Mouse (Mus musculus): ENCODE results near the gene Rab20. TPM values are rescaled to one million over a fixed set of nuclear protein-coding genes. Genes with fewer than 3 reads are reported as not detected.

Gene Rab20
- total RNA-seq, 1 experiment: 2.2 TPM

DNA sequence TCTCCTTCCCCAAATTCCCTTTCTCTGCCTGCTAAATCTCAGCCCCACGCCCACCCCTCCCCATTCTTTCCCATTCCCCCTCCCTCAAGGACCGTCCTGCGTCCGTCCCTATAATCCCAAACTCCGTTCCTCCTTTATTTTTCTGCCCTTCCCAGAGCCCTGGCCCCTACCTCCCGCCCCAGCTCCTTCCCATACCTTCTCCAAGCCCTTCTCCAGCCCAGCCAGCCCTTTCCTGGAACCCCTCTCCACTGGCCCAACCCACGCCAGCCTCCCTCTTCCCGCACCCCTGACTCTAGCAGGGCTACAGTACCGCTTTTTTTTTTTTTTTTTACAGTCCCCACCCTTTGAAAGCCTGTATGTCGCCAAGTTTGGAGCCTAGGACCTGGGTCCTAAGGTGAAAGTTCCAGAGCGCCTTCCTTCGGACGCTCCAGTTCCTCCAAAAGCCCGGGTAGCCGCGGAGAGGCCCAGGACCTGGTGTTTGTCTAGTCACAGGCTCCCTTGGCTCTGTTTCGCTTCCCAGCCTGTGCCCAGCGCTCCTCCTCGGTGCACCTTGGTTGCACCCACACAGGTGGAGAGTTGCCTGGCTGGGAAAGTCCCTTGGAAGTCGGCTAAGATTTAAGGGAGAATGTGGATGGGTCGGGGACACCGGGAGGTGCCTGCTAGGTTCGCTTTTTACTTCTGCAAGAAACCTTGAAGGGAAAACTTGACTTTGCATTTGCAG, 457 bp upstream of the Rab20 start:
- in situ Hi-C loops (cut with MboI; ENCODE audit: low sequenced_read_pairs in 2 of 2, unreplicated experiment in 2 of 2): loop anchor here in 1 of 2 experiments (25.0 kb wide), 1 partner anchor 908 kb away; the partner anchor contains the start of gene Sox1
- Histone ChIP-seq H3K9ac (ENCODE audit: insufficient read depth, low read depth, low read length, poor library complexity, severe bottlenecking) (peak overlapping the region; percentile 47), H3K27ac (ENCODE audit: insufficient read depth, low read depth, low read length, poor library complexity, severe bottlenecking) (no peak overlapping the region), H3K9me3 (ENCODE audit: control insufficient read depth, insufficient read depth, low read depth, low read length) (no peaks in the 10 kb centered on the region), H3K4me3 (ENCODE audit: insufficient read depth in 1 of 2, low read depth in 1 of 2, low read length in 2 of 2, poor library complexity in 1 of 2, severe bottlenecking in 1 of 2) (peak overlapping the region; percentile 75 to 76), H3K36me3 (ENCODE audit: control insufficient read depth, insufficient read depth, low read length, poor library complexity, severe bottlenecking) (no peaks in the 10 kb centered on the region), H3K4me1 (ENCODE audit: control insufficient read depth in 2 of 2, insufficient read depth in 2 of 2, low read length in 2 of 2, poor library complexity in 1 of 2) (peaks cover 2 to 10% of the 10 kb centered on the region in 2 experiments; a peak in 2 of 4 replicates)
- no peak for DNase-seq (ENCODE audit: low read depth, low spot score)
- no peak for TF ChIP-seq HCFC1 (IDR thresholded peaks at IDR 0.05; ENCODE audit: borderline replicate concordance, insufficient read depth, low read length)
- no peak for TF ChIP-seq ZNF384 (IDR thresholded peaks at IDR 0.05; ENCODE audit: low read depth, low read length)

- Histone ChIP-seq H3K4me1 (ENCODE audit: control insufficient read depth in 2 of 2, insufficient read depth in 2 of 2, low read length in 2 of 2, poor library complexity in 1 of 2) (peaks cover 2 to 10% of the 10 kb centered on the region in 2 experiments; a peak in 2 of 4 replicates), H3K9ac (ENCODE audit: insufficient read depth, low read depth, low read length, poor library complexity, severe bottlenecking) (no peak overlapping the region), H3K4me3 (ENCODE audit: insufficient read depth in 1 of 2, low read depth in 1 of 2, low read length in 2 of 2, poor library complexity in 1 of 2, severe bottlenecking in 1 of 2) (peak overlapping the region; percentile 28 to 33; a peak in 2 of 4 replicates), H3K36me3 (ENCODE audit: control insufficient read depth, insufficient read depth, low read length, poor library complexity, severe bottlenecking) (no peaks in the 10 kb centered on the region), H3K27ac (ENCODE audit: insufficient read depth, low read depth, low read length, poor library complexity, severe bottlenecking) (no peak overlapping the region), H3K9me3 (ENCODE audit: control insufficient read depth, insufficient read depth, low read depth, low read length) (no peaks in the 10 kb centered on the region)
- no peak for DNase-seq (ENCODE audit: low read depth, low spot score)
- in situ Hi-C loops (cut with MboI; ENCODE audit: low sequenced_read_pairs in 2 of 2, unreplicated experiment in 2 of 2): loop anchor here in 1 of 2 experiments (25.0 kb wide), 1 partner anchor 910 kb away; the partner anchor contains the start of gene Sox1
- TF ChIP-seq MAFK (IDR thresholded peaks at IDR 0.05; ENCODE audit: insufficient read depth, low read depth, low read length) (no peak), ZC3H11A (IDR thresholded peaks at IDR 0.05; ENCODE audit: borderline replicate concordance, low read depth, low read length) (no peak), CHD2 (IDR thresholded peaks at IDR 0.05; ENCODE audit: low read depth, low read length) (no peak), HCFC1 (IDR thresholded peaks at IDR 0.05; ENCODE audit: borderline replicate concordance, insufficient read depth, low read length) (no peak), ZNF384 (IDR thresholded peaks at IDR 0.05; ENCODE audit: low read depth, low read length) (no peak)
Measured at GRCm38 (mm10) chr8:11477178-11477553, 1.3 kb downstream of the Rab20 start.

GRCm38 (mm10) chr8:11476338-11477177, 2.0 kb downstream of the Rab20 start:
- Histone ChIP-seq H3K4me1 (ENCODE audit: control insufficient read depth in 2 of 2, insufficient read depth in 2 of 2, low read length in 2 of 2, poor library complexity in 1 of 2) (peaks cover 2 to 7% of the 10 kb centered on the region in 2 experiments; a peak in 2 of 4 replicates), H3K9ac (ENCODE audit: insufficient read depth, low read depth, low read length, poor library complexity, severe bottlenecking) (no peak overlapping the region), H3K36me3 (ENCODE audit: control insufficient read depth, insufficient read depth, low read length, poor library complexity, severe bottlenecking) (no peaks in the 10 kb centered on the region), H3K9me3 (ENCODE audit: control insufficient read depth, insufficient read depth, low read depth, low read length) (no peaks in the 10 kb centered on the region), H3K27ac (ENCODE audit: insufficient read depth, low read depth, low read length, poor library complexity, severe bottlenecking) (no peak overlapping the region), H3K4me3 (ENCODE audit: insufficient read depth in 1 of 2, low read depth in 1 of 2, low read length in 2 of 2, poor library complexity in 1 of 2, severe bottlenecking in 1 of 2) (peak overlapping the region; percentile 28 to 33; a peak in 2 of 4 replicates)
- in situ Hi-C loops (cut with MboI; ENCODE audit: low sequenced_read_pairs in 2 of 2, unreplicated experiment in 2 of 2): loop anchor here in 1 of 2 experiments (25.0 kb wide), 1 partner anchor 911 kb away; the partner anchor contains the start of gene Sox1
- no peak for DNase-seq (ENCODE audit: low read depth, low spot score)
- no peak for TF ChIP-seq MAFK (IDR thresholded peaks at IDR 0.05; ENCODE audit: insufficient read depth, low read depth, low read length)
- no peak for TF ChIP-seq ZNF384 (IDR thresholded peaks at IDR 0.05; ENCODE audit: low read depth, low read length)
- TF ChIP-seq HCFC1 (IDR thresholded peaks at IDR 0.05; ENCODE audit: borderline replicate concordance, insufficient read depth, low read length): no peak
- no peak for TF ChIP-seq ZC3H11A (IDR thresholded peaks at IDR 0.05; ENCODE audit: borderline replicate concordance, low read depth, low read length)
- no peak for TF ChIP-seq CHD2 (IDR thresholded peaks at IDR 0.05; ENCODE audit: low read depth, low read length)

GRCm38 (mm10) chr8:11475876-11476275, 2.6 kb downstream of the Rab20 start:
- DNase-seq (ENCODE audit: low read depth, low spot score): no peak
- Histone ChIP-seq H3K27ac (ENCODE audit: insufficient read depth, low read depth, low read length, poor library complexity, severe bottlenecking) (no peak overlapping the region), H3K4me3 (ENCODE audit: insufficient read depth in 1 of 2, low read depth in 1 of 2, low read length in 2 of 2, poor library complexity in 1 of 2, severe bottlenecking in 1 of 2) (no peak overlapping the region), H3K9ac (ENCODE audit: insufficient read depth, low read depth, low read length, poor library complexity, severe bottlenecking) (no peak overlapping the region), H3K9me3 (ENCODE audit: control insufficient read depth, insufficient read depth, low read depth, low read length) (no peaks in the 10 kb centered on the region), H3K4me1 (ENCODE audit: control insufficient read depth in 2 of 2, insufficient read depth in 2 of 2, low read length in 2 of 2, poor library complexity in 1 of 2) (peaks cover 2 to 7% of the 10 kb centered on the region in 2 experiments; a peak in 2 of 4 replicates), H3K36me3 (ENCODE audit: control insufficient read depth, insufficient read depth, low read length, poor library complexity, severe bottlenecking) (no peaks in the 10 kb centered on the region)
- TF ChIP-seq ZC3H11A (IDR thresholded peaks at IDR 0.05; ENCODE audit: borderline replicate concordance, low read depth, low read length) (no peak), HCFC1 (IDR thresholded peaks at IDR 0.05; ENCODE audit: borderline replicate concordance, insufficient read depth, low read length) (no peak)
- in situ Hi-C loops (cut with MboI; ENCODE audit: low sequenced_read_pairs in 2 of 2, unreplicated experiment in 2 of 2): loop anchor here in 1 of 2 experiments (25.0 kb wide), 1 partner anchor 911 kb away; the partner anchor contains the start of gene Sox1

Measured in ES-E14 (cell line).